Comparison of ENCODE assay signal across 16 mouse cellular contexts in genomic region chr17:56272644-56273043, GRCm38 (mm10). TPM values are rescaled to one million over a fixed set of nuclear protein-coding genes. Genes with fewer than 3 reads are reported as not detected.
DNase-seq lines count a peak whose midpoint lies in the region; ATAC-seq and TF ChIP-seq lines count a peak whose summit lies in the region.
"Had no signal": no experiment of that assay in that cellular context is flagged by ENCODE, and none has a peak within 500 bp of the region (broad histone marks: within the 10 kb centered on the region; RNA-seq: fewer than 3 reads in every experiment).

No protein-coding gene starts in this region.

- no peak overlapping the region for H3K4me3 ChIP-seq in liver, embryonic 16.5 days (ENCODE audit: low read depth, low read length)
- no peak overlapping the region for H3K4me3 ChIP-seq in lung, postnatal 0 days (ENCODE audit: low read depth, low read length)
- H3K4me3 ChIP-seq: forebrain, embryonic 15.5 days had no signal

- ATAC-seq in liver, embryonic 16.5 days (ENCODE audit: low read depth): no peak
- no peak for ATAC-seq in lung, postnatal 0 days
- ATAC-seq: forebrain, embryonic 15.5 days had no signal

- peaks cover 8% of the 10 kb centered on the region for H3K36me3 ChIP-seq in liver, embryonic 16.5 days (ENCODE audit: control insufficient read depth, insufficient read depth)
- peaks cover 8% of the 10 kb centered on the region; the same call in 1 of the 2 replicates for H3K36me3 ChIP-seq in lung, postnatal 0 days (ENCODE audit: insufficient read depth, low read length)
- H3K36me3 ChIP-seq: forebrain, embryonic 15.5 days had no signal

- peak; percentile 33 for DNase-seq in cerebellum, adult 11-12 months
- DNase-seq in cerebellum, postnatal 25 days: no peak
- DNase-seq in liver: no peak
- DNase-seq in lung, postnatal 0 days (ENCODE audit: low spot score): peak; percentile 80
- no peak for DNase-seq in thymus, postnatal 36 days
- DNase-seq in cerebellum, adult 11 months: no peak
- no peak for DNase-seq in layer of hippocampus, adult 8-10 months (ENCODE audit: low spot score in 2 of 2)
- DNase-seq: adrenal gland, postnatal 14 days; gastrocnemius, postnatal 25 days; left cerebral cortex, postnatal 4 days; thymus, postnatal 25 days had no signal

- 0 out of 2 replicates have a peak overlapping the region, but pooled peaks have one; percentile 10 for H3K4me2 ChIP-seq in liver, embryonic 16.5 days (ENCODE audit: low read depth, low read length)
- no peak overlapping the region for H3K4me2 ChIP-seq in lung, postnatal 0 days (replicated peaks; ENCODE audit: low read depth, low read length)
- H3K4me2 ChIP-seq: forebrain, embryonic 15.5 days had no signal

- no peak for TF ChIP-seq CTCF in lung, postnatal 0 days (IDR thresholded peaks at IDR 0.05)

- TF ChIP-seq EP300 in lung, postnatal 0 days (IDR thresholded peaks at IDR 0.05): no peak

- no peaks in the 10 kb centered on the region for H3K9me3 ChIP-seq in liver, embryonic 16.5 days (replicated peaks; ENCODE audit: control insufficient read depth, low read length)
- H3K9me3 ChIP-seq in lung, postnatal 0 days (ENCODE audit: low read length): no peaks in the 10 kb centered on the region
- H3K9me3 ChIP-seq: forebrain, embryonic 15.5 days had no signal

- H3K4me1 ChIP-seq in liver, embryonic 16.5 days (ENCODE audit: control insufficient read depth, low read depth, low read length): peaks cover 46% of the 10 kb centered on the region
- peaks cover 2% of the 10 kb centered on the region; the same call in 1 of the 2 replicates for H3K4me1 ChIP-seq in lung, postnatal 0 days (ENCODE audit: insufficient read depth, low read depth, low read length)

- H3K27me3 ChIP-seq in liver, embryonic 16.5 days (ENCODE audit: control insufficient read depth, insufficient read depth, low read depth, low read length): no peaks in the 10 kb centered on the region
- H3K27me3 ChIP-seq in lung, postnatal 0 days (replicated peaks; ENCODE audit: insufficient read depth, low read length): no peaks in the 10 kb centered on the region
- H3K27me3 ChIP-seq: forebrain, embryonic 15.5 days had no signal

- H3K9ac ChIP-seq in liver, embryonic 16.5 days (ENCODE audit: low read depth, low read length): no peak overlapping the region
- H3K9ac ChIP-seq in lung, postnatal 0 days (replicated peaks; ENCODE audit: low read depth): no peak overlapping the region
- H3K9ac ChIP-seq: forebrain, embryonic 15.5 days had no signal

- WGBS in liver, embryonic 16.5 days (ENCODE audit: insufficient replicate concordance): 62% methylated on average over 3 of the region's 3 CpGs
- WGBS in lung, postnatal 0 days: 61% methylated on average over 3 of the region's 3 CpGs

- no peak overlapping the region for H3K27ac ChIP-seq in liver, embryonic 16.5 days (ENCODE audit: low read length)
- no peak overlapping the region; the same call in 1 of the 2 replicates for H3K27ac ChIP-seq in lung, postnatal 0 days (ENCODE audit: low read length)
- H3K27ac ChIP-seq: forebrain, embryonic 15.5 days had no signal

RNA-seq across cellular contexts. Expression of gene Ticam1, which starts 3.9 kb away (rescaled TPM):
- 3.4 and 4.2 TPM in 2 replicates for polyA plus RNA-seq in liver, embryonic 16.5 days (2015; fragmentation: Nextera tagmentation; extraction: Ambion mirVana)
- polyA plus RNA-seq in lung, postnatal 0 days (2015; fragmentation: Nextera tagmentation; extraction: Ambion mirVana): 3.5 and 4.1 TPM in 2 replicates
- 1 to 10 TPM; 6.8 to 8.8 (median 7.8) TPM for total RNA-seq in layer of hippocampus, adult 8-10 months (2022)

RNA-seq across cellular contexts. Expression of gene Fem1a, which starts 16.0 kb away (rescaled TPM):
- polyA plus RNA-seq in liver, embryonic 16.5 days (2015; fragmentation: Nextera tagmentation; extraction: Ambion mirVana): 5.2 and 5.7 TPM in 2 replicates
- polyA plus RNA-seq in lung, postnatal 0 days (2015; fragmentation: Nextera tagmentation; extraction: Ambion mirVana): 8.2 and 8.4 TPM in 2 replicates
- 10 to 100 TPM; 32.7 to 36.0 (median 35.1) TPM for total RNA-seq in layer of hippocampus, adult 8-10 months (2022)

RNA-seq across cellular contexts. Expression of gene Plin3, which starts 20.0 kb away (rescaled TPM):
- polyA plus RNA-seq in liver, embryonic 16.5 days (2015; fragmentation: Nextera tagmentation; extraction: Ambion mirVana): 35.9 and 37.6 TPM in 2 replicates
- 95.3 and 99.3 TPM in 2 replicates for polyA plus RNA-seq in lung, postnatal 0 days (2015; fragmentation: Nextera tagmentation; extraction: Ambion mirVana)
- total RNA-seq in layer of hippocampus, adult 8-10 months (2022): 10 to 100 TPM; 13.2 to 22.6 (median 19.6) TPM

RNA-seq across cellular contexts. Expression of gene Arrdc5, which starts 27.4 kb away (rescaled TPM):
- polyA plus RNA-seq in liver, embryonic 16.5 days (2015; fragmentation: Nextera tagmentation; extraction: Ambion mirVana): not detected in 2 replicates
- not detected in 2 replicates for polyA plus RNA-seq in lung, postnatal 0 days (2015; fragmentation: Nextera tagmentation; extraction: Ambion mirVana)
- total RNA-seq in layer of hippocampus, adult 8-10 months (2022): not detected
- total RNA-seq: adrenal gland, postnatal 14 days; gastrocnemius, postnatal 25 days; layer of hippocampus, postnatal 10 days; left cerebral cortex, postnatal 4 days had no signal
- polyA plus RNA-seq: cortical plate, adult 2 months; forebrain, embryonic 15.5 days; neural tube, embryonic 14.5 days had no signal

RNA-seq across cellular contexts. Expression of gene Uhrf1, which starts 30.5 kb away (rescaled TPM):
- polyA plus RNA-seq in liver, embryonic 16.5 days (2015; fragmentation: Nextera tagmentation; extraction: Ambion mirVana): 86.0 and 89.7 TPM in 2 replicates
- 7.0 and 8.4 TPM in 2 replicates for polyA plus RNA-seq in lung, postnatal 0 days (2015; fragmentation: Nextera tagmentation; extraction: Ambion mirVana)
- total RNA-seq in layer of hippocampus, adult 8-10 months (2022): 1 to 10 TPM in 3 of 4 experiments, under 1 TPM in 1; 0.77 to 2.5 (median 1.6) TPM

Comparison
In these comparisons a context has a peak if more than half of its experiments do, and no peak if none do; other contexts are left out.
1. DNase-seq: peak in cerebellum, adult 11-12 months (single experiment) and lung, postnatal 0 days (single experiment); none in cerebellum, postnatal 25 days (0 of 2), liver (single experiment), thymus, postnatal 36 days (0 of 2), cerebellum, adult 11 months (single experiment) and layer of hippocampus, adult 8-10 months (0 of 2).